Mouse (Mus musculus): ENCODE measurements around the gene Ulk4.

DNA sequence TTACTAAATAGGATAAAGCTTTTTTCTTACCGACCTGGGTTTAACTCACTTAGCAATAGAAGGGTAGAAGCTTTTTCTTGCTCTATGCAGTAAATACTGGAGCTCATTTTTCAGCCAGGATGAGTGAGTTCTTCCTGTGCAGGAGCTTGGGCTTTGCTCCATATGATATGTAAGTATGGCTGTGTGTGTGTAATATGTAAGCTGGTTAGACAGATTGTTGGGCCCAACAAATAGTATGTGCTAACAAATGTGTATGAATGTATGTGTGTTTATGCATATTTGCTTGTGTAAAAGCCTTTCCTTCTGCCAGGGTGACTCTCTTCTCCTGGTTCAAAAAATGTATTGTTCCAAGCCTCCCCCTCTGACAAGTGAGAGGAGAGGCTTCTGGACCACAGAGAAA is 164.9 kb downstream of the Ulk4 start:
- no peak for TF ChIP-seq CTCF (IDR thresholded peaks at IDR 0.05; ENCODE audit: insufficient read depth, low read length)
- no peak for TF ChIP-seq POLR2A (IDR thresholded peaks at IDR 0.05; ENCODE audit: borderline replicate concordance, extremely low read depth, low read depth, low read length)

Measured in lung, adult 2 months (tissue).